Mouse (Mus musculus) stomach, embryonic 14.5 days (tissue): ENCODE measurements at regions not wholly inside any gene's neighbourhood (a gene's known extent, or its start where the extent isn't known, plus 50 kb on each side); places are given as distances from the start of the nearest gene placed in this dataset.

Experiments used
- ATAC-seq: fragments of 200-750 bp; cut with Nextera tagmentation; 2 replicates; pipeline ENCODE4 v1.8.0; 2017; ENCODE audit warnings: low read depth, moderate TSS enrichment; ENCODE audit not compliant: insufficient number of reproducible peaks, insufficient read depth, low FRiP score
- H3K27ac ChIP-seq: fragments of 300-500 bp; sonication (generic); 2 replicates; pipeline ENCODE4 v1.5.1; 2014; ENCODE audit warnings: mild to moderate bottlenecking, low read length, moderate library complexity, mixed read lengths
- H3K27me3 ChIP-seq: fragments of 300-500 bp; sonication (generic); 2 replicates; pipeline ENCODE4 v1.6.1; 2014; ENCODE audit warnings: low read length, control low read depth, mixed read lengths; ENCODE audit not compliant: control insufficient read depth, insufficient read depth
- H3K36me3 ChIP-seq: fragments of 300-500 bp; sonication (generic); 2 replicates; pipeline ENCODE4 v1.6.1; 2014; ENCODE audit warnings: mild to moderate bottlenecking, control low read depth, low read length, moderate library complexity, mixed read lengths; ENCODE audit not compliant: control insufficient read depth, insufficient read depth
- H3K4me1 ChIP-seq: fragments of 300-500 bp; sonication (generic); 2 replicates; pipeline ENCODE4 v1.6.1; 2014; ENCODE audit warnings: low read length, control low read depth, mixed read lengths; ENCODE audit not compliant: control insufficient read depth, insufficient read depth
- H3K4me2 ChIP-seq: fragments of 300-500 bp; sonication (generic); replicated peaks from 2 replicates; pipeline ENCODE4 v1.6.1; 2014; ENCODE audit warnings: low read depth, low read length, control low read depth
- H3K4me3 ChIP-seq: fragments of 300-500 bp; sonication (generic); 2 replicates; pipeline ENCODE4 v1.5.1; 2014; ENCODE audit warnings: low read depth, low read length, control low read depth
- H3K9ac ChIP-seq: fragments of 300-500 bp; sonication (generic); replicated peaks from 2 replicates; pipeline ENCODE4 v1.6.1; 2014; ENCODE audit warnings: low read depth, mild to moderate bottlenecking, control low read depth, low read length, moderate library complexity, mixed read lengths
- H3K9me3 ChIP-seq: fragments of 300-500 bp; sonication (generic); 2 replicates; pipeline ENCODE4 v1.6.1; 2016; ENCODE audit warnings: low read depth, low read length, control low read depth; ENCODE audit not compliant: control insufficient read depth
- WGBS: fragments of 180-500 bp; shearing (Covaris S2); extraction: QIAGEN DNeasy Blood & Tissue Kit; methylation state at CpG from one replicate; pipeline ENCODE4 v1.1.7; 2014; 5-methylcytosine and 5-hydroxymethylcytosine counted together

DNA sequence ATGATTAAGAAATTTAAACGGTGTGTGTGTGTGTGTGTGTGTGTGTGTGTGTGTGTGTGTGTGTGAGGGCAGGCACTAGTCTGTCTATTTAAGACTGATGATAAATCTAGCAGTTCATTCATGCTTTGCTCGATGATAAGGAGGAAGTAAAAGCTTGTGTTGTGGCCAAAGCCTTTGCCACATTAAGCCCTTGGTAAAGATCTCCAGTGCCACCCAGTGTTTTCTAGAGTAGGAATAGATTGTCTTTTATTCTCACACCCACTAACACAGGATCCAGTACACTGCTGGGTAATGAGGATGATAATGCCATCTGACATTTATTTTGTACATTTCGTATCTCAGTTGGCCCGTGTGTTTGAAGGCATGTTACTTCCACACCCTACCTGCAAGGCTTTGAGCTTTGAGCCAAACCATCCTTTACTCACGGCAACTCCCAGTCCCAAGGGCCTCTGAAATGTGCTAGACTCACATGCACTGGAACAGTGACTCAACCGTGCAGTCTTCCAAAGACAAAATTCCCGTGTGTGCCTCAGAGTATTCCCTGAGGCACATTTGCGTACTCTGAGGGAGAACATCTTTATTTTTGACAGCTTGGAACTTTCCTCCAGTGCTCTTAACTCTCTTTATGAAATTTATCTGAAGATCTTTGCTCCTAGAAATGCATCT is 179.7 kb downstream of the Mylk4 start:
- H3K27ac ChIP-seq = no peak overlapping the region
- H3K9me3 ChIP-seq = no peaks in the 10 kb centered on the region
- H3K36me3 ChIP-seq = no peaks in the 10 kb centered on the region
- no peak overlapping the region for H3K4me3 ChIP-seq
- no peaks in the 10 kb centered on the region for H3K27me3 ChIP-seq
- WGBS = 75% methylated on average over 8 of the region's 8 CpGs
- no peak for ATAC-seq
- no peak overlapping the region for H3K9ac ChIP-seq
- no peaks in the 10 kb centered on the region for H3K4me1 ChIP-seq
- no peak overlapping the region for H3K4me2 ChIP-seq

DNA sequence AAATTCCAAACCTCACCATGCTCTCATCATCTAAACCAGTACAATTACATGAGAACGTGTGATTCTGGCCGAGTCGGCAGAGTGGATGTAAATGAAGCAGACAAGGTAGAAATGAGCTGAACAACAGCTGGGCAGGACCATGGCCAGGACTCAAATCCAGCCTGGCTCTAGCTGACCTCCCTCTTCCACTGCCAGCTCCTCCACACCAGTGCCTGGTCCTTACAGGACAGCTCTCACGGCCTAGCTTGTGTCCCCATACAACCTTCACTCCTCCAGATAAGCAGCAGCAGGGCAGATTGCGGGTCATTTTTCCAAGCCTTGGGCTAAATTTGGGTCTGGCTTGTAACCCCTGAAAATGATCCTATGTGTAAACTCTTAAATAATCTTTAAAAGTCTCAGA is 182.4 kb downstream of the Mylk4 start:
- 78% methylated on average over 5 of the region's 5 CpGs for WGBS
- no peak overlapping the region for H3K9ac ChIP-seq
- no peak for ATAC-seq
- no peaks in the 10 kb centered on the region for H3K9me3 ChIP-seq
- no peak overlapping the region for H3K27ac ChIP-seq
- no peak overlapping the region for H3K4me3 ChIP-seq
- no peaks in the 10 kb centered on the region for H3K4me1 ChIP-seq
- H3K4me2 ChIP-seq = no peak overlapping the region
- no peaks in the 10 kb centered on the region for H3K36me3 ChIP-seq
- H3K27me3 ChIP-seq = no peaks in the 10 kb centered on the region

DNA sequence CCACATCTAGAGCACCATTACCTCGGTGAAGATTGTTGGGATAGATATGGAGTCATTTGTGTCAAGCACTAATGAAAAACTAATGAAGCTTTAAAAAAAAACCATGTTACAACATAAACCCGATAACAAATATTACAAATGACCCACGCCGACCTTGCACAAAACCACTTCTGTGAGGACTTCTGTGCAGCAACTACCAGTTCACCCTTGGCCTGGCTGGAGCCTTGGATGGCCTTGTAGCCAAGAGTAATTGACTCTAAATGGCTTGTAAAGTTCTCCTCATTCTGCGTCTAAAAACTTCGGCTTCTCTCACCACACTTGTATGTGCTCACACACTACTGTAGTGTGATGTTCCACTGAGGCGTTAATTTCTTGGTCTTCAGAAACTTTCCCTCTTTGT is 190.1 kb downstream of the Mylk4 start:
- no peaks in the 10 kb centered on the region for H3K4me1 ChIP-seq
- no peak overlapping the region for H3K4me2 ChIP-seq
- no peak overlapping the region for H3K4me3 ChIP-seq
- no peaks in the 10 kb centered on the region for H3K27me3 ChIP-seq
- H3K36me3 ChIP-seq = no peaks in the 10 kb centered on the region
- WGBS = 88% methylated on average over 7 of the region's 7 CpGs
- ATAC-seq = no peak
- no peak overlapping the region for H3K9ac ChIP-seq
- no peak overlapping the region for H3K27ac ChIP-seq
- no peaks in the 10 kb centered on the region for H3K9me3 ChIP-seq

DNA sequence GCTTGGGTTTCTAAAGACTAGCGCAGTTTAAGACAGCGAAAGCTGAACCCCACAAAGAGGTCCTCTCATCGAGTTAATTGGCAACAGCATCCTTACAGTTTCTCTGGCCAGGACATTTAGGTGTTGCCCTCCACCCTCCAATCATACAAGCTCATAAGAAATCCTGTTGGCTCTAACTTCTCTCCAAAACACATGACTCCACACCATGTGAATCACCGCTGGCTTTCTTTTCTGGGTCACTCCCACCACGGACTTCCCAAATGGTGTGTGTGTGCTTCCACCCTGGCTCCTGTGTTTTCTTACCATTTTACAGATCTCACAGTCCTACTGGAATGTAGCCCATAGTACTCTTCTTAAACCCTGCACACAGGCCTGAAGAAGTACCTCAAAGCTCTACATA is 190.6 kb downstream of the Mylk4 start:
- Histone ChIP-seq H3K27ac (no peak overlapping the region), H3K4me3 (no peak overlapping the region), H3K9me3 (no peaks in the 10 kb centered on the region), H3K4me1 (no peaks in the 10 kb centered on the region), H3K4me2 (no peak overlapping the region), H3K27me3 (no peaks in the 10 kb centered on the region), H3K9ac (no peak overlapping the region), H3K36me3 (no peaks in the 10 kb centered on the region)
- no peak for ATAC-seq
- 93% methylated on average over 5 of the region's 5 CpGs for WGBS

DNA sequence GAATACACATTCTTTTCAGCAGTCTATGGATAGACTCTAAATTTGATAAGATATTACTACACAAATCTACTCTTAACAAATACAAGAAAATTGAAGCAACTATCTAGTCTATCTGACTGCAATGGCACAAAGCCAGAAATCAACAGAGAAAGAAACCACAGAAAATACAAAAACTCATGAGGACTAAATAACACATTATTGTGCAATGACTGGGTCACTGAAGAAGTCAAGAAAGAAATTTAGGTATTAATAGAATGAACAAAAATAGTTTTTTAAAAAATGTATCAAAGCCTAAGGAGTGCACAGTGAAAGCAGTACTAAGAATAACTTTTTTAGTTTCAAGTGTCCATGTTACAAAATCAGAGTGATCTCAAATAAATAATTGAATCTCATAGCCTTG is 202.2 kb downstream of the Mylk4 start:
- H3K36me3 ChIP-seq = no peaks in the 10 kb centered on the region
- H3K27me3 ChIP-seq = no peaks in the 10 kb centered on the region
- no peaks in the 10 kb centered on the region for H3K4me1 ChIP-seq
- H3K9ac ChIP-seq = no peak overlapping the region
- no peaks in the 10 kb centered on the region for H3K9me3 ChIP-seq
- H3K4me2 ChIP-seq = no peak overlapping the region
- H3K4me3 ChIP-seq = no peak overlapping the region
- ATAC-seq = no peak
- no peak overlapping the region for H3K27ac ChIP-seq

DNA sequence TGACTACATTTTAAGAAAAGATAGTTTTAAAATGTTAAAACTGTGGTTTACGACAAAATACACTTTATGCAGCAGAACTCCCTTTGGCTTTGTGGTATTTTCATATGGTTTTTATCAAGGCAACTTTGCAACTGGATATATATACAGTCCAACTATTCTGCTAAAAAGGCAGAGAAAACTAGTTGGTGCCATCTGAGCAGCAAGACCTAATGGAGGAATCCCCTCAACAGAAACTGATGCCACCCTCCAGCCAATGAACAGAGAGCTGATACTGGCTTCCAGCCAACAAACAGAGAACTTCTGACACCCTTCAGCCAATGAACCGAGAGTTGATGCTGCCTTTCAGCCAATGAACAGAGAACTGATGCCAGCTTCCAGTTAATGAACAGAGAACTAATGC is 215.9 kb downstream of the Mylk4 start:
- Histone ChIP-seq H3K36me3 (no peaks in the 10 kb centered on the region), H3K9ac (no peak overlapping the region), H3K4me2 (no peak overlapping the region), H3K4me1 (no peaks in the 10 kb centered on the region), H3K4me3 (no peak overlapping the region), H3K27me3 (no peaks in the 10 kb centered on the region), H3K9me3 (no peaks in the 10 kb centered on the region), H3K27ac (no peak overlapping the region)
- 92% methylated on average over 2 of the region's 2 CpGs for WGBS
- ATAC-seq = no peak

DNA sequence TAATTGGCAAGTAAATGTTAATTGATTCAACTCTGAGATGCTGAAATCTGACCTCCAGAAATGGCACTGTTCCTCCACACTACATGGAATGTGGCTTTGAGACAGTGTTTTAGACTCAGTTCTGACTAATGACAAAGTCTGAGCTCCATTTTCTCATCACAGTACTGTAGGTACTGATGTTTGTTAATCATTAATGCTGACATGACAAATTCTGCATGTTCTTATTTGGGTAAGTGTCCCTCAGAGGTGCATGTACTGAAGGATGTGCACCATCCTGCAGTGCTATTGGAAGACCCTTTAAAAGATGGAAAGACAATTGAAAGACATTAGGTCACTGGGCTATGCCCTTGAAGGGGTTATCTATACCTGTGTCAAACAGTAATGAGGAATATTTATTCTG is 222.1 kb upstream of the Gmds start:
- Histone ChIP-seq H3K4me2 (no peak overlapping the region), H3K9me3 (no peaks in the 10 kb centered on the region), H3K27ac (no peak overlapping the region), H3K27me3 (no peaks in the 10 kb centered on the region), H3K4me1 (no peaks in the 10 kb centered on the region), H3K4me3 (no peak overlapping the region), H3K36me3 (no peaks in the 10 kb centered on the region), H3K9ac (no peak overlapping the region)
- ATAC-seq = no peak

DNA sequence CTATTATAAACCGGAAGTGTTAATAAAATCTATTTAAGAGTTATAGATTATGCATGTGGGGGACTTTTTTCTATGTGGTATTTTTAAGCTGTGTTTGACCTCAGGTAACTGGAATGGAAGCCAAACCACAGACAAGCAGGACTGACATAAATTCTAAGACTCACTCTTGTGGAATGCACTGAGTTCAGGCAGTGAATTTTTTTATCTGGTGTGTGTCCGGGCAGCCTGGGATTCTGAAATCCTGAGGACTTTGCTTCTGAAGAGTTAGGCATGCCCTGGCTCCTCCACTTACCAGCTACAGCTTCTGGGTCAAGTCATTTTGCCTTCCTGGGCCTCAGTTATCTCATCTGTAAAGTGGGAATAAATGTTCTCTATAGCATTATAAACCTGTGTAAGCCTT is 217.9 kb upstream of the Gmds start:
- no peaks in the 10 kb centered on the region for H3K27me3 ChIP-seq
- H3K9ac ChIP-seq = no peak overlapping the region
- H3K36me3 ChIP-seq = no peaks in the 10 kb centered on the region
- WGBS = 85% methylated on average over 2 of the region's 2 CpGs
- no peak for ATAC-seq
- no peak overlapping the region for H3K4me3 ChIP-seq
- no peaks in the 10 kb centered on the region for H3K9me3 ChIP-seq
- no peak overlapping the region for H3K4me2 ChIP-seq
- no peak overlapping the region for H3K27ac ChIP-seq
- H3K4me1 ChIP-seq = 0 out of 2 replicates have a peak, but pooled peaks cover 3% of the 10 kb centered on the region

DNA sequence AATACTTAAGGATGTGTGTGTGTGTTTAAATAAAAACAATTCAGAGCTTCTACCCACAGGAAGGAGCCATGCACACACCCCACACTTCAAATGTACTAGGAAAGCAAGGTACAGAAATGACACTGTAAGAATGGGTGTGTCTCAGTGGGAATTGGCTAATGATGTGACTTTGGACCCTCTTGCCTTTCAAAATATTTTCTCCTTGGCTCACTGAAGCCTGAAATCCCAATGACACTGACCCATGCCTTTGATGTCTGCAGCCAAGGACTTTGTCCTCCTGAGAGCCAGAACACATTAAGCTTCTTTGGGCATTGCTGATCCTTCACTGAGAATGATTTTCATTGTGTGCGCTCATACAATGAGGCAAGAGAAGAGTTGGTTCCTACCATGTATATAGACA is 216.5 kb upstream of the Gmds start:
- ATAC-seq = no peak
- no peaks in the 10 kb centered on the region for H3K36me3 ChIP-seq
- 0 out of 2 replicates have a peak, but pooled peaks cover 3% of the 10 kb centered on the region for H3K4me1 ChIP-seq
- no peak overlapping the region for H3K27ac ChIP-seq
- H3K27me3 ChIP-seq = no peaks in the 10 kb centered on the region
- no peak overlapping the region for H3K4me3 ChIP-seq
- H3K9ac ChIP-seq = no peak overlapping the region
- no peak overlapping the region for H3K4me2 ChIP-seq
- H3K9me3 ChIP-seq = no peaks in the 10 kb centered on the region
- WGBS = 95% methylated on average over 1 of the region's 1 CpGs
